ENCODE assay signal across 10 mouse cellular contexts in genomic region chr12:76673794-76674222, GRCm38 (mm10). TPM values are rescaled to one million over a fixed set of nuclear protein-coding genes. Genes with fewer than 3 reads are reported as not detected.
DNase-seq lines count a peak whose midpoint lies in the region; ATAC-seq and TF ChIP-seq lines count a peak whose summit lies in the region.
"Had no signal": no experiment of that assay in that cellular context is flagged by ENCODE, and none has a peak within 500 bp of the region (broad histone marks: within the 10 kb centered on the region; RNA-seq: fewer than 3 reads in every experiment).

No protein-coding gene starts in this region.

- no peaks in the 10 kb centered on the region for H3K9me3 ChIP-seq in hindbrain, embryonic 11.5 days (ENCODE audit: control insufficient read depth, low read length)
- H3K9me3 ChIP-seq in hindbrain, postnatal 0 days (ENCODE audit: low read length): no peaks in the 10 kb centered on the region
- no peaks in the 10 kb centered on the region for H3K9me3 ChIP-seq in MEL (replicated peaks; ENCODE audit: insufficient read depth, low read length)
- H3K9me3 ChIP-seq in liver, embryonic 15.5 days (replicated peaks): no peaks in the 10 kb centered on the region
- H3K9me3 ChIP-seq: embryonic facial prominence, embryonic 13.5 days; limb, embryonic 13.5 days had no signal

- H3K9ac ChIP-seq in hindbrain, embryonic 11.5 days (ENCODE audit: low read depth, low read length): no peak overlapping the region
- H3K9ac ChIP-seq in hindbrain, postnatal 0 days (replicated peaks; ENCODE audit: low read length): no peak overlapping the region
- peak overlapping the region; percentile 71 for H3K9ac ChIP-seq in MEL (ENCODE audit: control insufficient read depth, low read depth, low read length, poor library complexity, severe bottlenecking)
- H3K9ac ChIP-seq in liver, embryonic 15.5 days: peak overlapping the region; percentile 59
- H3K9ac ChIP-seq: embryonic facial prominence, embryonic 13.5 days; limb, embryonic 13.5 days had no signal

- TF ChIP-seq EP300 in MEL (IDR thresholded peaks at IDR 0.05; ENCODE audit: low read depth in 1 of 2, low read length in 2 of 2): peak; percentile 95 to 99

- H3K36me3 ChIP-seq in hindbrain, embryonic 11.5 days (ENCODE audit: control insufficient read depth, insufficient read depth, low read length): no peaks in the 10 kb centered on the region
- no peaks in the 10 kb centered on the region for H3K36me3 ChIP-seq in hindbrain, postnatal 0 days (ENCODE audit: insufficient read depth, low read length)
- H3K36me3 ChIP-seq in MEL (ENCODE audit: control insufficient read depth in 1 of 2, insufficient read depth in 2 of 2, low read length in 2 of 2): peaks cover 0 to 65% of the 10 kb centered on the region in 2 experiments; a peak in 2 of 4 replicates
- H3K36me3 ChIP-seq in liver, embryonic 15.5 days (replicated peaks): peaks cover 32% of the 10 kb centered on the region
- H3K36me3 ChIP-seq: embryonic facial prominence, embryonic 13.5 days; limb, embryonic 13.5 days had no signal

- WGBS in hindbrain, embryonic 11.5 days: 83% methylated on average over 12 of the region's 12 CpGs
- WGBS in hindbrain, postnatal 0 days: 74% methylated on average over 12 of the region's 12 CpGs
- WGBS in liver, embryonic 15.5 days (ENCODE audit: insufficient replicate concordance): 18% methylated on average over 12 of the region's 12 CpGs

- H3K79me2 ChIP-seq in MEL (ENCODE audit: control insufficient read depth, insufficient read depth, low read length, poor library complexity): peaks cover 5% of the 10 kb centered on the region; the same call in 1 of the 2 replicates

- TF ChIP-seq POLR2A in MEL (IDR thresholded peaks at IDR 0.05; ENCODE audit: control insufficient read depth in 1 of 2, insufficient read depth in 1 of 2, low read depth in 1 of 2, low read length in 2 of 2, poor library complexity in 1 of 2): peak; percentile 65 to 79

- H3K4me2 ChIP-seq in hindbrain, embryonic 11.5 days (replicated peaks; ENCODE audit: low read depth, low read length): no peak overlapping the region
- H3K4me2 ChIP-seq in hindbrain, postnatal 0 days (ENCODE audit: low read depth, low read length): no peak overlapping the region
- H3K4me2 ChIP-seq in liver, embryonic 15.5 days: peak overlapping the region; percentile 72
- H3K4me2 ChIP-seq: embryonic facial prominence, embryonic 13.5 days; limb, embryonic 13.5 days had no signal

- H3K27ac ChIP-seq in hindbrain, embryonic 11.5 days (ENCODE audit: low read depth, low read length): peak overlapping the region; percentile 30; the same call in 1 of the 2 replicates
- H3K27ac ChIP-seq in hindbrain, postnatal 0 days: no peak overlapping the region
- peak overlapping the region; percentile 96 for H3K27ac ChIP-seq in MEL (ENCODE audit: control insufficient read depth, low read depth, low read length)
- H3K27ac ChIP-seq in liver, embryonic 15.5 days (replicated peaks): peak overlapping the region; percentile 98
- H3K27ac ChIP-seq: embryonic facial prominence, embryonic 13.5 days; limb, embryonic 13.5 days had no signal

- no peak for DNase-seq in hindbrain, embryonic 11.5 days (ENCODE audit: low spot score)
- DNase-seq in hindbrain, postnatal 0 days (ENCODE audit: low spot score): no peak
- peak; percentile 97 for DNase-seq in MEL (ENCODE audit: low read depth, low spot score)
- no peak for DNase-seq in layer of hippocampus, adult 11-12 months (ENCODE audit: low spot score)
- no peak for DNase-seq in lung, postnatal 14 days
- no peak for DNase-seq in kidney, adult 11 months

- H3K4me3 ChIP-seq in hindbrain, embryonic 11.5 days (ENCODE audit: low read depth, low read length): no peak overlapping the region
- H3K4me3 ChIP-seq in hindbrain, postnatal 0 days (ENCODE audit: low read length): no peak overlapping the region
- no peak overlapping the region for H3K4me3 ChIP-seq in MEL (ENCODE audit: control insufficient read depth in 1 of 2, insufficient read depth in 1 of 2, low read depth in 2 of 2, low read length in 2 of 2)
- peak overlapping the region; percentile 17 for H3K4me3 ChIP-seq in liver, embryonic 15.5 days (replicated peaks)
- H3K4me3 ChIP-seq: embryonic facial prominence, embryonic 13.5 days; limb, embryonic 13.5 days had no signal

- no peaks in the 10 kb centered on the region for H3K4me1 ChIP-seq in hindbrain, embryonic 11.5 days (replicated peaks; ENCODE audit: control insufficient read depth, insufficient read depth, low read length)
- peaks cover 3% of the 10 kb centered on the region; the same call in 1 of the 2 replicates for H3K4me1 ChIP-seq in hindbrain, postnatal 0 days (ENCODE audit: insufficient read depth, low read length)
- H3K4me1 ChIP-seq in MEL (ENCODE audit: control insufficient read depth in 1 of 2, insufficient read depth in 2 of 2, low read length in 2 of 2): peaks cover 52 to 64% of the 10 kb centered on the region in 2 experiments
- peaks cover 97% of the 10 kb centered on the region for H3K4me1 ChIP-seq in liver, embryonic 15.5 days (replicated peaks)

- ATAC-seq in hindbrain, embryonic 11.5 days (ENCODE audit: low FRiP score): no peak; the same call in 1 of the 2 replicates
- no peak for ATAC-seq in hindbrain, postnatal 0 days
- ATAC-seq in common myeloid progenitor, adult 5-6 weeks (replicated peaks; ENCODE audit: low read depth, poor library complexity, severe bottlenecking): peak; percentile 75
- ATAC-seq in liver, embryonic 15.5 days (ENCODE audit: insufficient read depth): peak; percentile 85

- no peak for TF ChIP-seq RAD21 in MEL (IDR thresholded peaks at IDR 0.05; ENCODE audit: low read depth, low read length)

- TF ChIP-seq CTCF in hindbrain, postnatal 0 days (IDR thresholded peaks at IDR 0.05; ENCODE audit: low read depth): no peak
- TF ChIP-seq CTCF in MEL (IDR thresholded peaks at IDR 0.05 in 2 of 3, conservative IDR thresholded peaks at IDR 0.05 in 1 of 3; ENCODE audit: control insufficient read depth in 1 of 3, insufficient read depth in 1 of 3, low read depth in 2 of 3, low read length in 3 of 3, poor library complexity in 1 of 3, severe bottlenecking in 1 of 3): no peak

- no peaks in the 10 kb centered on the region for H3K27me3 ChIP-seq in hindbrain, embryonic 11.5 days (ENCODE audit: control insufficient read depth, insufficient read depth, low read length)
- H3K27me3 ChIP-seq in hindbrain, postnatal 0 days (ENCODE audit: insufficient read depth, low read length): no peaks in the 10 kb centered on the region
- no peaks in the 10 kb centered on the region for H3K27me3 ChIP-seq in MEL (ENCODE audit: control insufficient read depth in 1 of 2, insufficient read depth in 2 of 2, low read length in 2 of 2)
- no peaks in the 10 kb centered on the region for H3K27me3 ChIP-seq in liver, embryonic 15.5 days
- H3K27me3 ChIP-seq: embryonic facial prominence, embryonic 13.5 days; limb, embryonic 13.5 days had no signal

TF ChIP-seq in MEL, 35 proteins besides CTCF, POLR2A, EP300 and RAD21 (continues in another document):
- TF ChIP-seq TBP (IDR thresholded peaks at IDR 0.05; ENCODE audit: low read depth, low read length) (peak; percentile 83), MXI1 (IDR thresholded peaks at IDR 0.05; ENCODE audit: low read depth, low read length) (peak; percentile 55; the same call in 1 of the 2 replicates), ETS1 (IDR thresholded peaks at IDR 0.05; ENCODE audit: low read depth, low read length) (peak; percentile 97), ZC3H11A (IDR thresholded peaks at IDR 0.05; ENCODE audit: low read depth, low read length) (no peak), USF2 (IDR thresholded peaks at IDR 0.05; ENCODE audit: borderline replicate concordance in 1 of 2, insufficient read depth in 1 of 2, low read depth in 1 of 2, low read length in 2 of 2) (no peak), SMC3 (IDR thresholded peaks at IDR 0.05; ENCODE audit: low read depth, low read length) (no peak), ZNF384 (IDR thresholded peaks at IDR 0.05; ENCODE audit: low read depth, low read length) (no peak), POLR2AphosphoS2 (IDR thresholded peaks at IDR 0.05; ENCODE audit: low read length) (peak; percentile 88; the same call in 1 of the 2 replicates), CHD2 (IDR thresholded peaks at IDR 0.05; ENCODE audit: low read length) (peak; percentile 43; the same call in 1 of the 2 replicates), NELFE (IDR thresholded peaks at IDR 0.05; ENCODE audit: low read depth, low read length) (peak; percentile 56; the same call in 1 of the 2 replicates), SIN3A (IDR thresholded peaks at IDR 0.05; ENCODE audit: low read length) (peak; percentile 94), NRF1 (IDR thresholded peaks at IDR 0.05; ENCODE audit: insufficient read depth, low read depth, low read length, poor library complexity, severe bottlenecking) (no peak), ZKSCAN1 (IDR thresholded peaks at IDR 0.05; ENCODE audit: low read depth, low read length) (no peak), KAT2A (conservative IDR thresholded peaks at IDR 0.05; ENCODE audit: low read depth, low read length) (no peak; the same call in 1 of the 2 replicates), MAFK (IDR thresholded peaks at IDR 0.05; ENCODE audit: borderline replicate concordance, low read depth, low read length) (peak; percentile 35; the same call in 1 of the 2 replicates), MAZ (IDR thresholded peaks at IDR 0.05; ENCODE audit: low read depth, low read length) (peak; percentile 96), MEF2A (IDR thresholded peaks at IDR 0.05; ENCODE audit: extremely low read depth, insufficient replicate concordance, low read depth, low read length, poor library complexity, severe bottlenecking) (no peak), E2F4 (IDR thresholded peaks at IDR 0.05; ENCODE audit: borderline replicate concordance, low read depth, low read length) (peak; percentile 96), GABPA (IDR thresholded peaks at IDR 0.05; ENCODE audit: low read depth, low read length) (no peak), MYB (IDR thresholded peaks at IDR 0.05; ENCODE audit: low read depth, low read length) (no peak), BHLHE40 (IDR thresholded peaks at IDR 0.05; ENCODE audit: borderline replicate concordance, low read depth, low read length) (peak; percentile 90; the same call in 1 of the 2 replicates), UBTF (IDR thresholded peaks at IDR 0.05; ENCODE audit: borderline replicate concordance, insufficient read depth, low read depth, low read length) (no peak)

RNA-seq across cellular contexts. Expression of gene Sptb, which starts 36.5 kb away (rescaled TPM):
- polyA plus RNA-seq in hindbrain, embryonic 11.5 days (2014; fragmentation: Nextera tagmentation; extraction: Ambion mirVana): 3.6 and 3.9 TPM in 2 replicates
- 45.4 and 50.1 TPM in 2 replicates for total RNA-seq in hindbrain, postnatal 0 days (2014; rRNA removed)
- 5.5 and 5.8 TPM in 2 replicates for polyA plus RNA-seq in hindbrain, postnatal 0 days (2015; fragmentation: Nextera tagmentation; extraction: Ambion mirVana)
- total RNA-seq in MEL (2012; rRNA removed): 34.4 and 35.4 TPM in 2 replicates
- polyA plus RNA-seq in MEL (2012; ENCODE audit: insufficient read depth in 1 of 2, insufficient read length in 2 of 2, low read depth in 1 of 2, low replicate concordance in 2 of 2, missing spikeins in 1 of 2): 10 to 100 TPM; 17.9 to 85.1 TPM
- 9.9 and 17.2 TPM in 2 replicates for total RNA-seq in common myeloid progenitor, adult 5-6 weeks (2017)
- polyA plus RNA-seq in liver, embryonic 15.5 days (2015; fragmentation: Nextera tagmentation; extraction: Ambion mirVana): 58.9 and 69.2 TPM in 2 replicates

Comparison
In these comparisons a context has a peak if more than half of its experiments do, and no peak if none do; other contexts are left out.
1. ATAC-seq: peak in common myeloid progenitor, adult 5-6 weeks (single experiment) and liver, embryonic 15.5 days (single experiment); none in hindbrain, embryonic 11.5 days (single experiment) and hindbrain, postnatal 0 days (single experiment).
2. H3K9ac ChIP-seq: peak in MEL (single experiment) and liver, embryonic 15.5 days (single experiment); none in hindbrain, embryonic 11.5 days (single experiment) and hindbrain, postnatal 0 days (single experiment).